Mouse (Mus musculus): ENCODE results near the gene Mllt10. TPM values are rescaled to one million over a fixed set of nuclear protein-coding genes. Genes with fewer than 3 reads are reported as not detected.
A peak's percentile ranks its signal among the peaks of the same experiment; 100 is the strongest.

The Mllt10 gene
- 53.8 and 56.0 TPM in 2 replicates for polyA plus RNA-seq (2015; fragmentation: Nextera tagmentation; extraction: Ambion mirVana)

DNA sequence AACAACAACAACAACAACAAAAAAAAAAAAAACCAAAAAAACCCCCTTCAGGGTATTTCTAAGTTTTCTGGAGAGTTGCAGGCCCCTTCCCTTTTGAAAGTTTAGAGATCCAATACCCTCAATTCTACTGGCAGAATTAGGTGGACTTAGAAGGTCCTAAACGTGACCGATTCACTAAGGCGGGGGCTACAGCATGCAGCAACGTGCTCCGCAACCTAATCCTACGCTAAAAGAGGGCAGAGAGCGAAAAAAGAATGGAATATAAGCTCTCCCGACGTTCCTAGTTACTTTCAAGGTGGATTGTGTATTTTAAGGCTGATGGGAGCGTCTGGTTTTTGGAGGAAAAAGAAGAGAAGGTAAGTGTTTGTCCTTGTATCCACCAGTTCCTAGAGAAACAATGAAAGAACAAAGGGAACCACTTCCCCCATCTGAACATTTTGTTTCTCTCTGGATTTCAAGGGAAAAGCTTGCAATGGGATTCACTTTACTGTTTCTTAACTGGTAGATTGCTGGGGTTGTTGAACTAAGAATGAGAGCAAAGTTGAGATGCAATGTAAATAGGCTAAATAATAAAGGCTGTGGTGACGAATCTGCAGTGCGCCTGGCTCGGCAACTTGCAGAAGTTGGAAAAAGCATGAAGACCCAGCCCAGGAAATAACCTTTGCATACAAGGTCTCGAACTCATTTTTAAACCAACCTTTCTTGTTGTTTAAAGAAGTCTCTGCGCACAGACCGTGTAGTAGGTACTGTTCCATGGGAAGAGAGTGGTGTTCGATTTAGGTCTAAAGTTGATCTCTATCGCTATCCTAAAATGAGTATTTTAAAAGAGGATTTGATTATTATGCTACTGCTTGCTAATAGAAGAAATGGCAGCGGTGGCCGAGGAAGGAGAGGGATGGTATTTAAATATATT, at the start of gene Mllt10:
TSS of gene Mllt10 (plus strand) at position 222 of the 913 bp plus-strand sequence.
- Histone ChIP-seq H3K4me3 (replicated peaks; ENCODE audit: low read length) (peak within 1 kb of the TSS; percentile 70), H3K4me1 (replicated peaks; ENCODE audit: control insufficient read depth, insufficient read depth, low read length) (peaks cover 29% of the 10 kb centered on the region), H3K4me2 (ENCODE audit: low read length) (peak within 1 kb of the TSS; percentile 70), H3K36me3 (ENCODE audit: control insufficient read depth, insufficient read depth) (no peaks in the 10 kb centered on the region), H3K9ac (replicated peaks; ENCODE audit: low read depth, low read length) (peak within 1 kb of the TSS; percentile 80), H3K27ac (ENCODE audit: low read length) (peak within 1 kb of the TSS; percentile 100), H3K9me3 (ENCODE audit: control insufficient read depth, low read length) (no peaks in the 10 kb centered on the region), H3K27me3 (replicated peaks; ENCODE audit: control insufficient read depth, insufficient read depth, low read length) (no peaks in the 10 kb centered on the region)
- no peak for ATAC-seq
- 4% methylated on average over 20 of the region's 20 CpGs for WGBS

DNA sequence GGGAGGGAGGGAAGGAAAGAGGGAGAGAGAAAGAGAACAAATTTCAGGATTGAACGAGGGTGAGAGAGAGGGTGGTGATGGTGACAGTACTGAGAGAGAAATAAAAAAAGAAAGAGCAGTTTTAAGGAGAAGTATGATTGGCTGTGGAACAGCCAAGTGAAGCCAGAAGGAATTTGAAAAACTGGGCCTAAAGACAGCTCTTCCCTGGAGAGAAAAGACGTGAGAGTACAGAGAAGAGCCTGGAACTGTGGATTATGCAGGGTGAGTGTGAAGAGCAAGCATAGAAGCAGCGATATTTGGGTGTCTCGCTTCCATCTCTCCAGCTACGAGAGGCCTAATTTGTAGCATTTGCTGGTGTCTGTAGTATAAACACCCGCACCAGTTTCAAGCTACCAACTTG, 43.8 kb upstream of the Mllt10 start:
- Histone ChIP-seq H3K4me1 (replicated peaks; ENCODE audit: control insufficient read depth, insufficient read depth, low read length) (no peaks in the 10 kb centered on the region), H3K4me2 (ENCODE audit: low read length) (no peak overlapping the region), H3K27me3 (replicated peaks; ENCODE audit: control insufficient read depth, insufficient read depth, low read length) (no peaks in the 10 kb centered on the region), H3K4me3 (replicated peaks; ENCODE audit: low read length) (no peak overlapping the region), H3K9me3 (ENCODE audit: control insufficient read depth, low read length) (no peaks in the 10 kb centered on the region), H3K36me3 (ENCODE audit: control insufficient read depth, insufficient read depth) (no peaks in the 10 kb centered on the region), H3K27ac (ENCODE audit: low read length) (no peak overlapping the region), H3K9ac (replicated peaks; ENCODE audit: low read depth, low read length) (no peak overlapping the region)
- peak; percentile 75 for ATAC-seq
- 86% methylated on average over 6 of the region's 6 CpGs for WGBS

DNA sequence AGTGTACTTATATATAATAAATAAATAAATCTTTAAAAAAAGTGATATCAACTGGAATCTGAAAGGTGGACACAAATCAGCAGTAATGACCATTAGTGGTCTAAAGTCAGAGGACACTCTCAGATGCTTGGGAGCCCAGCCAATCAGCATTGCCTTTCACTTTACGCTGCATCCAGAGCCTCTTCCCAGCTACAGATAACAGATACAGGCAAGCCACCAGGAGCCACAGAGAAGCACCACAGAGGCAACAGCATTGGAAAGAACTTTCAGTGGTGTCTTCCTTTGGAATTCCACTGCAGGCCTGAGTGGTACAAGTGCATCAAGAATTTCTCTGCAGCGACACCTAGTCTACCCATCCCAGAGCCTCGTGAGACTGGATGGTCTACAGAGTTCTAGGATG, 42.2 kb upstream of the Mllt10 start:
- no peaks in the 10 kb centered on the region for H3K9me3 ChIP-seq (ENCODE audit: control insufficient read depth, low read length)
- no peak overlapping the region for H3K4me3 ChIP-seq (replicated peaks; ENCODE audit: low read length)
- no peaks in the 10 kb centered on the region for H3K4me1 ChIP-seq (replicated peaks; ENCODE audit: control insufficient read depth, insufficient read depth, low read length)
- H3K4me2 ChIP-seq (ENCODE audit: low read length): no peak overlapping the region
- no peak for ATAC-seq
- no peaks in the 10 kb centered on the region for H3K27me3 ChIP-seq (replicated peaks; ENCODE audit: control insufficient read depth, insufficient read depth, low read length)
- 91% methylated on average over 3 of the region's 3 CpGs for WGBS
- no peak overlapping the region for H3K27ac ChIP-seq (ENCODE audit: low read length)
- H3K36me3 ChIP-seq (ENCODE audit: control insufficient read depth, insufficient read depth): no peaks in the 10 kb centered on the region
- H3K9ac ChIP-seq (replicated peaks; ENCODE audit: low read depth, low read length): no peak overlapping the region

DNA sequence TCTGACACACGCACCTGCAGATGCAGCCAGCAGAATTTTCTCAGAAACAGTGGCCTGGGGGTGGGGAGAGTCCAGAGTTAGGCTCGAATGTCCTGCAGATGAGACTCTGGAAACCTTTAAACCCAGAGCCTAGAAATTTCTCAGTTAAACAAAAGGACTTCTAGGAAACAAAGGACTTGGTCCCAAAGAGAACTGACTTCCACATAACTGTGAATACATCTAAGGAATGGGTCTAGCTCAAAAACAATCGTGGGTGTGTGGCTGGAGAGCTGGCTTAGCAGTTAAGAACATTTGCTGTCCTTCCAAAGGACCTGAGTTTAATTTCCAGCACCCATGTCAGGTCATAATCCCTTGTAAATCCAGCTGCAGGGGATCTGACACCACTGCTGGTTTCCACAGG, 39.5 kb upstream of the Mllt10 start:
- no peak overlapping the region for H3K4me2 ChIP-seq (ENCODE audit: low read length)
- no peak for ATAC-seq
- H3K9ac ChIP-seq (replicated peaks; ENCODE audit: low read depth, low read length): no peak overlapping the region
- 47% methylated on average over 3 of the region's 3 CpGs for WGBS
- H3K9me3 ChIP-seq (ENCODE audit: control insufficient read depth, low read length): no peaks in the 10 kb centered on the region
- H3K4me3 ChIP-seq (replicated peaks; ENCODE audit: low read length): no peak overlapping the region
- no peak overlapping the region for H3K27ac ChIP-seq (ENCODE audit: low read length)
- H3K27me3 ChIP-seq (replicated peaks; ENCODE audit: control insufficient read depth, insufficient read depth, low read length): no peaks in the 10 kb centered on the region
- no peaks in the 10 kb centered on the region for H3K36me3 ChIP-seq (ENCODE audit: control insufficient read depth, insufficient read depth)
- no peaks in the 10 kb centered on the region for H3K4me1 ChIP-seq (replicated peaks; ENCODE audit: control insufficient read depth, insufficient read depth, low read length)

DNA sequence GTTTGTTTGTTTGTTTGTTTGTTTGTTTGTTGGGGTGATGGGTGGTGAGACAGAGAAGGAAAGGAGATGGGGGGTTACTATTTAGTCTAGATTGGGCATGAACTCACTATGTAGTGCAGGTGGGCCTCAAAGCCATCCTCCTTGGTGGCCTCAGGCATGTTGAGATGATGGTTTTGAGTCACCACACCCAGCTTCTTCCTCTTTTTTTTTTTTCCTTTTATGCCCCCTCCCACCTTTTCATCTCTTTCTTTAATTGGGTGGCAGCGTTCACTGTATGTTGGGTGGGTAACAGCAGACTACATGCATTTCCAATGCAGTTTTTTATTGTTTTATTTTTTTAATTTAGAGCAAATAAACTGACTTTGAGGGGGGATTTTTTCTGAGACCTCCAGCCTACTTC, 38.4 kb upstream of the Mllt10 start:
- no peaks in the 10 kb centered on the region for H3K4me1 ChIP-seq (replicated peaks; ENCODE audit: control insufficient read depth, insufficient read depth, low read length)
- no peak overlapping the region for H3K9ac ChIP-seq (replicated peaks; ENCODE audit: low read depth, low read length)
- no peak for ATAC-seq
- no peak overlapping the region for H3K4me3 ChIP-seq (replicated peaks; ENCODE audit: low read length)
- H3K9me3 ChIP-seq (ENCODE audit: control insufficient read depth, low read length): no peaks in the 10 kb centered on the region
- no peaks in the 10 kb centered on the region for H3K27me3 ChIP-seq (replicated peaks; ENCODE audit: control insufficient read depth, insufficient read depth, low read length)
- H3K4me2 ChIP-seq (ENCODE audit: low read length): no peak overlapping the region
- 96% methylated on average over 1 of the region's 1 CpGs for WGBS
- H3K36me3 ChIP-seq (ENCODE audit: control insufficient read depth, insufficient read depth): no peaks in the 10 kb centered on the region
- H3K27ac ChIP-seq (ENCODE audit: low read length): no peak overlapping the region

DNA sequence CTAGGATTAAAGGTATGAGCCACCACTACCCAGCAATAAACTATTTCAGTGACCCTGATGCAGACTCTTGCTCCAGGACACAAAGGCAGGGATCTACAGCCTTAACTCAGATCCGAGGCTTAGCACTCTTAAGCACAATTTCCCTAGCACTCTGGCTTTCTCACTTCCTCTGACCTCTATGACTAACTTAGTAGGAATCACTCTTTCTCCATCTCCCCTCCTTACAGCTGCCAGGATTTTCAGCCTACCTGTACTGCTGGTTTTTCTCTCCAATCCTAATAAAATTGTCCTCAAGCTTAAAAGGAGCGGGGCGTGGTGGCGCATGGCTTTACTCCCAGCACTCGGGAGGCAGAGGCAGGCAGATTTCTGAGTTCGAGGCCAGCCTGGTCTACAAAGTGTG, 37.7 kb upstream of the Mllt10 start:
- no peaks in the 10 kb centered on the region for H3K36me3 ChIP-seq (ENCODE audit: control insufficient read depth, insufficient read depth)
- no peaks in the 10 kb centered on the region for H3K4me1 ChIP-seq (replicated peaks; ENCODE audit: control insufficient read depth, insufficient read depth, low read length)
- H3K9me3 ChIP-seq (ENCODE audit: control insufficient read depth, low read length): no peaks in the 10 kb centered on the region
- H3K27ac ChIP-seq (ENCODE audit: low read length): no peak overlapping the region
- WGBS: 97% methylated on average over 6 of the region's 6 CpGs
- no peaks in the 10 kb centered on the region for H3K27me3 ChIP-seq (replicated peaks; ENCODE audit: control insufficient read depth, insufficient read depth, low read length)
- no peak for ATAC-seq
- no peak overlapping the region for H3K4me3 ChIP-seq (replicated peaks; ENCODE audit: low read length)
- no peak overlapping the region for H3K4me2 ChIP-seq (ENCODE audit: low read length)
- H3K9ac ChIP-seq (replicated peaks; ENCODE audit: low read depth, low read length): no peak overlapping the region

DNA sequence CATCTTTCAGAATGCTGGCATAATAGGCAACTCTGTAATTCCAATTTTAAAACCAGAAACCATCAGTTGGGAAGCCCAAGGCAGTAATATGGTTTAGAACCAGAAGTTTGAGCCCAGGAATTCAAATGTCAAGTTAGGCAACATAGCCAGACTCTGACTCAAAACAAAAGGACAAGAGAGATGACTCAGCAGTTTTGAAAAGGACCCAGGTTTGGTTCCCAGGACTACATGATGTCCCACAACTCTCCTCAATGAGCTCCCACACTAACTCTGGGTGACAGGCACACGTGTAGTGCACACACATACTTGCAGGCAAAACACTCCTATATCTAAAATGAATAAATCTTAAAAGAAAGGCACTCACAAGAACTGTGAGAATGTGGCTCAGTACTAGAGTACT, 35.9 kb upstream of the Mllt10 start:
- Histone ChIP-seq H3K4me3 (replicated peaks; ENCODE audit: low read length) (no peak overlapping the region), H3K9ac (replicated peaks; ENCODE audit: low read depth, low read length) (no peak overlapping the region), H3K36me3 (ENCODE audit: control insufficient read depth, insufficient read depth) (no peaks in the 10 kb centered on the region), H3K27ac (ENCODE audit: low read length) (no peak overlapping the region), H3K27me3 (replicated peaks; ENCODE audit: control insufficient read depth, insufficient read depth, low read length) (no peaks in the 10 kb centered on the region), H3K4me2 (ENCODE audit: low read length) (no peak overlapping the region), H3K4me1 (replicated peaks; ENCODE audit: control insufficient read depth, insufficient read depth, low read length) (no peaks in the 10 kb centered on the region), H3K9me3 (ENCODE audit: control insufficient read depth, low read length) (no peaks in the 10 kb centered on the region)
- WGBS: 93% methylated on average over 1 of the region's 1 CpGs
- ATAC-seq: no peak

DNA sequence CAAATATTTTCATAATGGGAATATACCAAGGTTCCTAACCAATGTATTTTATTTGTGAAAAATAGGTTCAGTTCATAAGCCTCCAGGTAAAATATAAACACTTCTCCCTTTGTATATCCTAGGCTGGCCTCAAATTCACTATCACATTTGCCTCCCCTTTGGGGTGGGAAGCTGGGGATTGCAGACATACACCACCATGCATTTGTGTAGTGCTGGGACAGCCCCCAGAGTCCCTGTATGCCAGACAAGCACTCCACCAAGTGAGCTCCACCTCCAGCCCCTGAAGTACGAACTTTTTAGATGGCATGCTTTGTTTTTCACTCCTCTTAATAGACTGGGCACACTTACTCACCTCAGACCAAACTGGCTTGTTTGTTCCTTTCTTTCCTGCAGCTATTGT, 32.2 kb upstream of the Mllt10 start:
- Histone ChIP-seq H3K36me3 (ENCODE audit: control insufficient read depth, insufficient read depth) (no peaks in the 10 kb centered on the region), H3K27ac (ENCODE audit: low read length) (no peak overlapping the region), H3K4me3 (replicated peaks; ENCODE audit: low read length) (no peak overlapping the region), H3K9ac (replicated peaks; ENCODE audit: low read depth, low read length) (no peak overlapping the region), H3K9me3 (ENCODE audit: control insufficient read depth, low read length) (no peaks in the 10 kb centered on the region), H3K4me1 (replicated peaks; ENCODE audit: control insufficient read depth, insufficient read depth, low read length) (peaks cover 14% of the 10 kb centered on the region), H3K27me3 (replicated peaks; ENCODE audit: control insufficient read depth, insufficient read depth, low read length) (no peaks in the 10 kb centered on the region), H3K4me2 (ENCODE audit: low read length) (no peak overlapping the region)
- 27% methylated on average over 1 of the region's 1 CpGs for WGBS
- ATAC-seq: no peak

DNA sequence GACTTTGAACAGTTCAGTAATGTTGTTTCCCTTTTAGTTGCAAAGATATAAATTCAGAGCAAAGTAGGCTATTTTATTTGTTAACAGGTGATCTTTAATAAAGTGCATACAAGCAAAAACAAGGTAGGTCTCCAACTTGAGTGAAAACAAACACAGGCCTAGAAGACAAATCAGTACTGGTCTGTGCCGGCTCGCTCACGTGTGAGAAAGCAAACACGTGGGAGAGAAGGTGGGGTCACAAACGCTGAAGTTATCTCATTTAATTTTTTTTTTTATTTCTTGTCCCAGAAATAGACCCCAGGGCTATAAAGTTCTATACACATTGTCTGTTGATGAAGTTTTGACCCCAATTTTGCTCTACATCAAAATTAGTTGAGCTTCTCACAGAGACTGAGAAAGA, 29.9 kb upstream of the Mllt10 start:
- H3K9ac ChIP-seq (replicated peaks; ENCODE audit: low read depth, low read length): no peak overlapping the region
- H3K4me1 ChIP-seq (replicated peaks; ENCODE audit: control insufficient read depth, insufficient read depth, low read length): peaks cover 23% of the 10 kb centered on the region
- WGBS: 16% methylated on average over 5 of the region's 5 CpGs
- H3K9me3 ChIP-seq (ENCODE audit: control insufficient read depth, low read length): no peaks in the 10 kb centered on the region
- no peak overlapping the region for H3K4me3 ChIP-seq (replicated peaks; ENCODE audit: low read length)
- H3K4me2 ChIP-seq (ENCODE audit: low read length): peak overlapping the region; percentile 61
- H3K27me3 ChIP-seq (replicated peaks; ENCODE audit: control insufficient read depth, insufficient read depth, low read length): no peaks in the 10 kb centered on the region
- no peak overlapping the region for H3K27ac ChIP-seq (ENCODE audit: low read length)
- no peaks in the 10 kb centered on the region for H3K36me3 ChIP-seq (ENCODE audit: control insufficient read depth, insufficient read depth)
- ATAC-seq: no peak

Data from forebrain, embryonic 16.5 days (tissue).